Mouse (Mus musculus): ENCODE results near the gene Cxcl14.

GRCm38 (mm10) chr13:56240012-56240770 lies 56.2 kb downstream of the Cxcl14 start:
- TF ChIP-seq CTCF (IDR thresholded peaks at IDR 0.05; ENCODE audit: low read depth) (no peak), EP300 (optimal IDR thresholded peaks at IDR 0.05) (no peak)
